Mouse (Mus musculus) small intestine, adult 2 months (tissue): ENCODE data around the gene Stam2. TPM values are rescaled to one million over a fixed set of nuclear protein-coding genes. Genes with fewer than 3 reads are reported as not detected.

Source experiments
- H3K27ac ChIP-seq: fragments of 200-500 bp; 2 replicates; pipeline ENCODE4 v1.5.1; 2012; ENCODE audit warnings: low read depth, low read length, control low read depth, inconsistent platforms; ENCODE audit not compliant: insufficient read depth
- H3K27me3 ChIP-seq: fragments of 200-500 bp; 2 replicates; pipeline ENCODE4 v1.6.1; 2012; ENCODE audit warnings: mild to moderate bottlenecking, moderate library complexity, low read length, inconsistent platforms; ENCODE audit not compliant: control insufficient read depth, insufficient read depth
- H3K36me3 ChIP-seq: fragments of 200-500 bp; 2 replicates; pipeline ENCODE4 v1.6.1; 2012; ENCODE audit warnings: mild to moderate bottlenecking, low read length, control low read depth, inconsistent platforms; ENCODE audit not compliant: control insufficient read depth, insufficient read depth
- H3K4me1 ChIP-seq: fragments of 200-500 bp; 2 replicates; pipeline ENCODE4 v1.6.1; 2012; ENCODE audit warnings: low read length, inconsistent platforms, mixed read lengths; ENCODE audit not compliant: control insufficient read depth, insufficient read depth, insufficient read length
- H3K4me3 ChIP-seq: fragments of 200-500 bp; 2 replicates; pipeline ENCODE4 v1.5.1; 2012; ENCODE audit warnings: low read depth, mild to moderate bottlenecking, control low read depth, inconsistent platforms, low read length, moderate library complexity
- CTCF ChIP-seq: fragments of 200-500 bp; IDR thresholded peaks from 2 replicates; pipeline ENCODE4 v1.5.1; 2012; ENCODE audit warnings: low read depth, mild to moderate bottlenecking, control low read depth, inconsistent platforms, low read length, moderate library complexity, mixed read lengths; ENCODE audit not compliant: insufficient replicate concordance, insufficient read length; ENCODE audit errors: extremely low read depth
- POLR2A ChIP-seq: fragments of 200-500 bp; IDR thresholded peaks from 2 replicates; pipeline ENCODE4 v1.6.1; 2012; ENCODE audit warnings: low read depth, mild to moderate bottlenecking, control low read depth, inconsistent platforms, low read length, moderate library complexity
- WGBS: fragments of 180-500 bp; shearing (Covaris S2); methylation state at CpG from one replicate; pipeline ENCODE4 v1.1.7; 2018; 5-methylcytosine and 5-hydroxymethylcytosine counted together
- polyA plus RNA-seq: library from polyadenylated mRNA; depleted of rRNA; stranded (reverse); fragments of >200 nt; gene quantifications from 2 replicates; pipeline ENCODE4 v1.2.3, GENCODE M21; 2012

Stam2 gene
- polyA plus RNA-seq, 1 experiment = 8.0 TPM

- H3K27me3 ChIP-seq = no peaks in the 10 kb centered on the region
- no peak for TF ChIP-seq CTCF
- TF ChIP-seq POLR2A = no peak
- no peaks in the 10 kb centered on the region for H3K36me3 ChIP-seq
- no peak overlapping the region for H3K4me3 ChIP-seq
- no peaks in the 10 kb centered on the region; the same call in 1 of the 2 replicates for H3K4me1 ChIP-seq
- no peak overlapping the region for H3K27ac ChIP-seq
These were observed 2.0 kb upstream of the Stam2 start for GRCm38 (mm10) chr2:52744099-52744498.

GRCm38 (mm10) chr2:52741681-52742255 lies 313 bp downstream of the Stam2 start:
- Histone ChIP-seq H3K4me1 (no peaks in the 10 kb centered on the region; the same call in 1 of the 2 replicates), H3K27me3 (no peaks in the 10 kb centered on the region), H3K36me3 (no peaks in the 10 kb centered on the region), H3K27ac (peak overlapping the region; percentile 94), H3K4me3 (peak overlapping the region; percentile 76)
- WGBS = under 1% methylated on average over 54 of the region's 54 CpGs
- TF ChIP-seq POLR2A (peak; percentile 36; the same call in 1 of the 2 replicates), CTCF (no peak)

- Histone ChIP-seq H3K27ac (no peak overlapping the region), H3K4me1 (no peaks in the 10 kb centered on the region; the same call in 1 of the 2 replicates), H3K36me3 (no peaks in the 10 kb centered on the region), H3K27me3 (no peaks in the 10 kb centered on the region), H3K4me3 (no peak overlapping the region)
- no peak for TF ChIP-seq CTCF
- no peak for TF ChIP-seq POLR2A
- 67% methylated on average over 4 of the region's 4 CpGs for WGBS
These were observed 1.5 kb downstream of the Stam2 start for GRCm38 (mm10) chr2:52740596-52740995.

GRCm38 (mm10) chr2:52734504-52734903 lies 7.6 kb downstream of the Stam2 start:
- Histone ChIP-seq H3K4me1 (peaks cover 4% of the 10 kb centered on the region; the same call in 1 of the 2 replicates), H3K36me3 (no peaks in the 10 kb centered on the region), H3K27ac (no peak overlapping the region), H3K27me3 (no peaks in the 10 kb centered on the region), H3K4me3 (no peak overlapping the region)
- WGBS = 74% methylated on average over 7 of the region's 7 CpGs
- no peak for TF ChIP-seq CTCF
- TF ChIP-seq POLR2A = no peak

- TF ChIP-seq POLR2A (no peak), CTCF (no peak)
- 76% methylated on average over 7 of the region's 7 CpGs for WGBS
- H3K27me3 ChIP-seq = no peaks in the 10 kb centered on the region
- H3K4me3 ChIP-seq = no peak overlapping the region
- no peak overlapping the region for H3K27ac ChIP-seq
- H3K36me3 ChIP-seq = no peaks in the 10 kb centered on the region
- H3K4me1 ChIP-seq = peaks cover 4% of the 10 kb centered on the region; the same call in 1 of the 2 replicates
These were observed 8.4 kb downstream of the Stam2 start for GRCm38 (mm10) chr2:52733659-52734058.

GRCm38 (mm10) chr2:52732611-52733010 lies 9.5 kb downstream of the Stam2 start:
- Histone ChIP-seq H3K4me3 (no peak overlapping the region), H3K27me3 (no peaks in the 10 kb centered on the region), H3K27ac (no peak overlapping the region), H3K36me3 (no peaks in the 10 kb centered on the region), H3K4me1 (peaks cover 4% of the 10 kb centered on the region; the same call in 1 of the 2 replicates)
- 85% methylated on average over 7 of the region's 7 CpGs for WGBS
- TF ChIP-seq POLR2A = no peak
- TF ChIP-seq CTCF = no peak

- TF ChIP-seq CTCF (no peak), POLR2A (no peak)
- H3K36me3 ChIP-seq = no peaks in the 10 kb centered on the region
- H3K27ac ChIP-seq = no peak overlapping the region
- no peak overlapping the region for H3K4me3 ChIP-seq
- 74% methylated on average over 5 of the region's 5 CpGs for WGBS
- no peaks in the 10 kb centered on the region for H3K27me3 ChIP-seq
- H3K4me1 ChIP-seq = peaks cover 4% of the 10 kb centered on the region; the same call in 1 of the 2 replicates
These were observed 10.1 kb downstream of the Stam2 start for GRCm38 (mm10) chr2:52732001-52732400.
